Mouse (Mus musculus) stomach, postnatal 0 days (tissue): ENCODE measurements around the gene Npy4r.
A peak's percentile ranks its signal among the peaks of the same experiment; 100 is the strongest.

ENCODE experiments used
- CTCF ChIP-seq: IDR thresholded peaks from 2 replicates; pipeline ENCODE4 v1.5.1; 2016; ENCODE audit warnings: antibody characterized with exemption, low read depth, mild to moderate bottlenecking, moderate library complexity
- EP300 ChIP-seq: optimal IDR thresholded peaks from 2 replicates; pipeline ENCODE3; 2016; ENCODE audit warnings: antibody characterized with exemption

DNA sequence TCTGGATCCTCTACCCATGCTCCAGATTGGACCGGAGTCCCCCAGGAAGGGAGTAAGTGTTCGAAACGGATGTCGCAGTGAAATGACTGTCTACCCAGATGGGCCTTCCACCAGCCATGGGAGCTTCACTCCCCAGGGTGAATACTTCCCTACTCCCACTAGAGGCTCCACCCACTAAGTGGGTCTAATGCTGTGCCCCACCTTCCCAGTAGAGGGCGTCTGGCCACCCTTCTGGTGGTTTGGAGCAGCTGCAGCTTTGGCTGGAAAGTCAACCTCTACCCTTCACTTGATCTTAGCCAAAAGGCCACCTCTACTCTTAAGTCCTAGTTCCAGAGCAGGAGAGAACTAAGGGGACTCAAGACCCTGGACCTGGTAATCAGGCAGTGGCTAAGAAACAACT, 36.3 kb upstream of the Npy4r start:
- TF ChIP-seq CTCF (peak; percentile 82), EP300 (no peak)
